Comparison of ENCODE assay signal across 11 mouse cellular contexts in the genomic region with DNA sequence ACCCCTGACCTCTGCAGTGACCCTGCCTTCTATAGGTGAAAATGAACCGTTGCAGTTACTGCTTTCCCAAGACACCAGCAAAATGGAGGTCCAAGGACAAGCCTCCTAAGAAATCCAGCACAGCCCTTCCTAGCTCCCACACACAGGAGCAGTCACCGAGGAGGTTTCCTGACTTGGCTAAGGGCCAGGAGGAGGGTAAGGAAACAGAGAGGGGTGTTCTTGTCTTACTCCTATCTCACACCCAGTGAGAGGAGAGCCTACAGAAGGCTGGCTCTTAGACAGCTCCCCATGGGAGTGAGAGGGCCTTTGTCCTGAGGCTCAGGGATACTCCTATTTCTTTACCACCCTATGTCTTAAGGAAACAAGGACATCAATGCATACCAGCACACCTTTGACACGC.
DNase-seq lines count a peak whose midpoint lies in the region; ATAC-seq and TF ChIP-seq lines count a peak whose summit lies in the region.
"Had no signal": no experiment of that assay in that cellular context is flagged by ENCODE, and none has a peak within 500 bp of the region (broad histone marks: within the 10 kb centered on the region; RNA-seq: fewer than 3 reads in every experiment).

No protein-coding gene starts in this region.

- 0 out of 2 replicates have a peak, but pooled peaks cover 5% of the 10 kb centered on the region for H3K4me1 ChIP-seq in intestine, embryonic 16.5 days (ENCODE audit: control insufficient read depth, insufficient read depth, low read length)
- no peaks in the 10 kb centered on the region for H3K4me1 ChIP-seq in intestine, postnatal 0 days (replicated peaks; ENCODE audit: control insufficient read depth, insufficient read depth, low read length)
- no peaks in the 10 kb centered on the region for H3K4me1 ChIP-seq in midbrain, embryonic 11.5 days (ENCODE audit: control insufficient read depth, insufficient read depth, low read length)
- 0 out of 2 replicates have a peak, but pooled peaks cover 6% of the 10 kb centered on the region for H3K4me1 ChIP-seq in midbrain, embryonic 14.5 days (ENCODE audit: control insufficient read depth, insufficient read depth, low read length)
- peaks cover 39% of the 10 kb centered on the region for H3K4me1 ChIP-seq in heart, embryonic 15.5 days (replicated peaks)
- H3K4me1 ChIP-seq in midbrain, embryonic 15.5 days = peaks cover 5% of the 10 kb centered on the region; the same call in 1 of the 2 replicates
- H3K4me1 ChIP-seq: midbrain, embryonic 12.5 days had no signal

- H3K36me3 ChIP-seq in intestine, embryonic 16.5 days (ENCODE audit: control insufficient read depth, insufficient read depth, low read length) = no peaks in the 10 kb centered on the region
- H3K36me3 ChIP-seq in intestine, postnatal 0 days (ENCODE audit: control insufficient read depth, insufficient read depth) = no peaks in the 10 kb centered on the region
- H3K36me3 ChIP-seq in midbrain, embryonic 11.5 days (ENCODE audit: control insufficient read depth, insufficient read depth, low read length) = no peaks in the 10 kb centered on the region
- H3K36me3 ChIP-seq in midbrain, embryonic 14.5 days (ENCODE audit: control insufficient read depth, insufficient read depth, low read length) = no peaks in the 10 kb centered on the region
- no peaks in the 10 kb centered on the region for H3K36me3 ChIP-seq in heart, embryonic 15.5 days
- H3K36me3 ChIP-seq in midbrain, embryonic 15.5 days (replicated peaks) = no peaks in the 10 kb centered on the region
- H3K36me3 ChIP-seq: midbrain, embryonic 12.5 days had no signal

- H3K4me3 ChIP-seq in intestine, embryonic 16.5 days (ENCODE audit: low read length) = no peak overlapping the region
- no peak overlapping the region for H3K4me3 ChIP-seq in intestine, postnatal 0 days (ENCODE audit: low read depth, low read length)
- H3K4me3 ChIP-seq in midbrain, embryonic 11.5 days (ENCODE audit: low read depth, low read length) = no peak overlapping the region
- no peak overlapping the region for H3K4me3 ChIP-seq in midbrain, embryonic 14.5 days (replicated peaks; ENCODE audit: low read depth, low read length)
- H3K4me3 ChIP-seq in heart, embryonic 15.5 days = no peak overlapping the region
- no peak overlapping the region for H3K4me3 ChIP-seq in midbrain, embryonic 15.5 days
- H3K4me3 ChIP-seq: midbrain, embryonic 12.5 days had no signal

- H3K9me3 ChIP-seq in intestine, embryonic 16.5 days (ENCODE audit: control insufficient read depth, low read length) = no peaks in the 10 kb centered on the region
- H3K9me3 ChIP-seq in intestine, postnatal 0 days (ENCODE audit: control insufficient read depth) = no peaks in the 10 kb centered on the region
- no peaks in the 10 kb centered on the region for H3K9me3 ChIP-seq in midbrain, embryonic 11.5 days (ENCODE audit: control insufficient read depth, low read length)
- no peaks in the 10 kb centered on the region for H3K9me3 ChIP-seq in midbrain, embryonic 14.5 days (ENCODE audit: control insufficient read depth, low read length)
- H3K9me3 ChIP-seq in heart, embryonic 15.5 days (replicated peaks) = no peaks in the 10 kb centered on the region
- H3K9me3 ChIP-seq in midbrain, embryonic 15.5 days = no peaks in the 10 kb centered on the region
- H3K9me3 ChIP-seq: midbrain, embryonic 12.5 days had no signal

- H3K9ac ChIP-seq in intestine, embryonic 16.5 days (ENCODE audit: low read depth, low read length) = no peak overlapping the region
- no peak overlapping the region for H3K9ac ChIP-seq in intestine, postnatal 0 days (ENCODE audit: low read depth, low read length)
- H3K9ac ChIP-seq in midbrain, embryonic 11.5 days (ENCODE audit: low read length) = no peak overlapping the region
- H3K9ac ChIP-seq in midbrain, embryonic 14.5 days (replicated peaks; ENCODE audit: low read length) = no peak overlapping the region
- H3K9ac ChIP-seq in heart, embryonic 15.5 days = no peak overlapping the region
- no peak overlapping the region for H3K9ac ChIP-seq in midbrain, embryonic 15.5 days
- H3K9ac ChIP-seq: midbrain, embryonic 12.5 days had no signal

- no peak for TF ChIP-seq CTCF in intestine, postnatal 0 days (IDR thresholded peaks at IDR 0.05; ENCODE audit: low read depth)

- 0 out of 2 replicates have a peak, but pooled peaks have one; percentile 33 for ATAC-seq in intestine, embryonic 16.5 days
- no peak for ATAC-seq in intestine, postnatal 0 days
- no peak for ATAC-seq in midbrain, embryonic 11.5 days (ENCODE audit: low FRiP score)
- no peak for ATAC-seq in midbrain, embryonic 14.5 days (ENCODE audit: low FRiP score, low TSS enrichment)
- no peak for ATAC-seq in heart, embryonic 15.5 days (replicated peaks; ENCODE audit: insufficient number of reproducible peaks, insufficient read depth, low FRiP score, low read depth)
- ATAC-seq in midbrain, embryonic 15.5 days (replicated peaks) = no peak
- no peak for ATAC-seq in megakaryocyte, adult 5-6 weeks (ENCODE audit: poor library complexity, severe bottlenecking)

- H3K27ac ChIP-seq in intestine, embryonic 16.5 days (ENCODE audit: low read length) = no peak overlapping the region; the same call in 1 of the 2 replicates
- H3K27ac ChIP-seq in intestine, postnatal 0 days (ENCODE audit: low read depth, low read length) = no peak overlapping the region
- H3K27ac ChIP-seq in midbrain, embryonic 11.5 days (ENCODE audit: low read depth, low read length) = no peak overlapping the region
- H3K27ac ChIP-seq in midbrain, embryonic 14.5 days (replicated peaks; ENCODE audit: low read depth, low read length) = no peak overlapping the region
- H3K27ac ChIP-seq in heart, embryonic 15.5 days = peak overlapping the region; percentile 90
- H3K27ac ChIP-seq in midbrain, embryonic 15.5 days = 0 out of 2 replicates have a peak overlapping the region, but pooled peaks have one; percentile 7

- H3K4me2 ChIP-seq in intestine, embryonic 16.5 days (ENCODE audit: low read depth, low read length) = no peak overlapping the region
- H3K4me2 ChIP-seq in intestine, postnatal 0 days (replicated peaks; ENCODE audit: low read depth) = no peak overlapping the region
- no peak overlapping the region for H3K4me2 ChIP-seq in midbrain, embryonic 11.5 days
- H3K4me2 ChIP-seq in midbrain, embryonic 14.5 days (ENCODE audit: low read length) = no peak overlapping the region
- H3K4me2 ChIP-seq in heart, embryonic 15.5 days = no peak overlapping the region
- H3K4me2 ChIP-seq in midbrain, embryonic 15.5 days = no peak overlapping the region
- H3K4me2 ChIP-seq: liver, embryonic 11.5 days; midbrain, embryonic 12.5 days had no signal

- no peaks in the 10 kb centered on the region for H3K27me3 ChIP-seq in intestine, embryonic 16.5 days (replicated peaks; ENCODE audit: control insufficient read depth, insufficient read depth, low read length)
- no peaks in the 10 kb centered on the region for H3K27me3 ChIP-seq in intestine, postnatal 0 days (replicated peaks; ENCODE audit: control insufficient read depth, insufficient read depth, low read length)
- H3K27me3 ChIP-seq in midbrain, embryonic 11.5 days (ENCODE audit: control insufficient read depth, insufficient read depth, low read length) = no peaks in the 10 kb centered on the region
- H3K27me3 ChIP-seq in midbrain, embryonic 14.5 days (ENCODE audit: control insufficient read depth, insufficient read depth, low read length) = no peaks in the 10 kb centered on the region
- H3K27me3 ChIP-seq in heart, embryonic 15.5 days = no peaks in the 10 kb centered on the region
- H3K27me3 ChIP-seq in midbrain, embryonic 15.5 days (replicated peaks) = no peaks in the 10 kb centered on the region
- H3K27me3 ChIP-seq: midbrain, embryonic 12.5 days had no signal

- 54% methylated on average over 3 of the region's 3 CpGs for WGBS in intestine, embryonic 16.5 days
- WGBS in intestine, postnatal 0 days = 53% methylated on average over 3 of the region's 3 CpGs
- 85% methylated on average over 3 of the region's 3 CpGs for WGBS in midbrain, embryonic 11.5 days
- 79% methylated on average over 3 of the region's 3 CpGs for WGBS in midbrain, embryonic 14.5 days
- WGBS in heart, embryonic 15.5 days = 51% methylated on average over 3 of the region's 3 CpGs
- WGBS in midbrain, embryonic 15.5 days = 77% methylated on average over 3 of the region's 3 CpGs

- DNase-seq in midbrain, embryonic 11.5 days (ENCODE audit: low spot score, missing footprints) = peak; percentile 31
- DNase-seq in midbrain, embryonic 14.5 days = no peak
- DNase-seq in c-Kit-positive CD71-positive TER-119-positive erythroid progenitor cells, embryonic 14.5 days (ENCODE audit: low spot score) = no peak
- DNase-seq: thymus, postnatal 36 days had no signal

Comparison
In these comparisons a context has a peak if more than half of its experiments do, and no peak if none do; other contexts are left out.
1. H3K27ac ChIP-seq: peak in heart, embryonic 15.5 days (single experiment) and midbrain, embryonic 15.5 days (single experiment); none in intestine, embryonic 16.5 days (single experiment), intestine, postnatal 0 days (single experiment), midbrain, embryonic 11.5 days (single experiment) and midbrain, embryonic 14.5 days (single experiment).